Mouse (Mus musculus) ovary, postnatal 14 days (tissue): Measurements from ENCODE around the gene Jtb.
"Not testable (repeated sequence)": the region's sequence is repeated elsewhere in the genome, so short reads cannot be mapped to it uniquely, and the experiment has no call there.

Experiments used
- DNase-seq: peaks from one replicate; pipeline ENCODE4 v3.0.0; 2022; ENCODE audit warnings: low spot score

Jtb gene

GRCm38 (mm10) chr3:90224331-90224730 is 7.1 kb upstream of the Jtb start:
- no peak for DNase-seq

- no peak for DNase-seq
These were observed 322 bp upstream of the Jtb start for GRCm38 (mm10) chr3:90231075-90231474.

GRCm38 (mm10) chr3:90241251-90241650 is 9.9 kb downstream of the Jtb start:
- no peak for DNase-seq

GRCm38 (mm10) chr3:90241669-90242358 is 10.4 kb downstream of the Jtb start:
- no peak for DNase-seq

- peak; percentile 59 for DNase-seq
These were observed 11.8 kb downstream of the Jtb start, which contains the start of gene Creb3l4 for GRCm38 (mm10) chr3:90242984-90243775. Creb3l4 (minus strand) TSS chr3:90243512.

GRCm38 (mm10) chr3:90245406-90245805 is 14.0 kb downstream of the Jtb start:
- DNase-seq = no peak

GRCm38 (mm10) chr3:90247630-90247959 is 16.2 kb downstream of the Jtb start:
- DNase-seq = no peak

- peak; percentile 88 for DNase-seq
These were observed 16.8 kb downstream of the Jtb start, which contains the start of gene Slc39a1 for GRCm38 (mm10) chr3:90247960-90248745. Slc39a1 (plus strand) TSS chr3:90248172.

GRCm38 (mm10) chr3:90248746-90249100 is 17.3 kb downstream of the Jtb start:
- DNase-seq = no peak

- no peak for DNase-seq
These were observed 19.4 kb downstream of the Jtb start for GRCm38 (mm10) chr3:90250791-90251190.

- not testable (repeated sequence) for DNase-seq
These were observed 20.4 kb downstream of the Jtb start for GRCm38 (mm10) chr3:90251731-90252226.

GRCm38 (mm10) chr3:90252659-90253058 is 21.3 kb downstream of the Jtb start:
- not testable (repeated sequence) for DNase-seq

- DNase-seq = not testable (repeated sequence)
These were observed 21.8 kb downstream of the Jtb start for GRCm38 (mm10) chr3:90253174-90253573.

GRCm38 (mm10) chr3:90253653-90254418 is 22.4 kb downstream of the Jtb start, which contains the start of gene Crtc2:
Crtc2 (plus strand) TSS chr3:90254163.
- DNase-seq = peak; percentile 85

- no peak for DNase-seq
These were observed 23.2 kb downstream of the Jtb start for GRCm38 (mm10) chr3:90254419-90255193.

GRCm38 (mm10) chr3:90255194-90255565 is 23.8 kb downstream of the Jtb start:
- DNase-seq = no peak

GRCm38 (mm10) chr3:90255784-90256353 is 24.5 kb downstream of the Jtb start:
- no peak for DNase-seq

GRCm38 (mm10) chr3:90256731-90257530 is 25.5 kb downstream of the Jtb start:
- DNase-seq = no peak

- no peak for DNase-seq
These were observed 27.1 kb downstream of the Jtb start for GRCm38 (mm10) chr3:90258521-90258920.
